ENCODE assay signal across 8 mouse cellular contexts in the genomic region with DNA sequence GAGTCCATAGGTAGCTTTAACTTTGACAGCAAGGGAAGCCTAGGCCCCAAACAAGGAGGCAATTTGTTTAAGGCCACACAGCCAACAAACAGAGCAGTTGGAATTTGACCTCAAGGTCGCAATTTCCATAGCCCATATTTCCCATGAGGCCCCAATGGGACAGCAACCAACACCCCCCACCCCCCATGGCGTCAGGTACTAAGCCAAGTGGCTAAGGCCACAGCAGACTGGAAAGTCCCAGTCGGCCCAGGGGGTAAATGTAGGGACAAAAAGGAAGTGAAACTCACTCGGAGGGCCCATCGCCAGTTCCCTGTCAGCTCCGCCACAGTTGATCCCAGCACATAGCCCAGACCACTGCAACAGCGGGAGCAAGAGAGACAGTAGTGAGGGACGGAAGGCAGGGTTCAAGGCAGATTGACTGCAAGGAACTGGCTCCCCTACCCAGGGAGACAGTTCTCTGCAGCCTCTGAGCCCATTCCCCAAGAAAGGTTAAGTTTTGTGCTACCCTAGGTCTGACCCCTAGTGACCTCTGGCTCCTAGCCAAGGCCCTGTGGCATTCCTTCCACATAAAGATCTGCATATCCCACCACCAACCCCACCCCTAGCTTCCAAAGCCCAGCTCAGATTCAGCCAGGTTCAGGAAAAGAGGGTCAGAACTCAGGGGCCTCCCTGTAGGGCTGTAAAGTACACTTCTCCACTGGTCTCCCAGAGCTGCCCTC. TPM values are rescaled to one million over a fixed set of nuclear protein-coding genes. Genes with fewer than 3 reads are reported as not detected.
DNase-seq lines count a peak whose midpoint lies in the region; ATAC-seq and TF ChIP-seq lines count a peak whose summit lies in the region.

No protein-coding gene starts in this region.

- 50% methylated on average over 8 of the region's 8 CpGs for WGBS in intestine, postnatal 0 days
- 83% methylated on average over 8 of the region's 8 CpGs for WGBS in forebrain, postnatal 0 days

- no peaks in the 10 kb centered on the region for H3K36me3 ChIP-seq in intestine, postnatal 0 days (ENCODE audit: control insufficient read depth, insufficient read depth)
- H3K36me3 ChIP-seq in forebrain, postnatal 0 days (ENCODE audit: insufficient read depth) = no peaks in the 10 kb centered on the region

- peaks cover 46% of the 10 kb centered on the region for H3K4me1 ChIP-seq in bone marrow macrophage, adult 2 months (ENCODE audit: control insufficient read depth, insufficient read depth, low read length)
- H3K4me1 ChIP-seq in intestine, postnatal 0 days (replicated peaks; ENCODE audit: control insufficient read depth, insufficient read depth, low read length) = peaks cover 13% of the 10 kb centered on the region; the same call in 1 of the 2 replicates
- no peaks in the 10 kb centered on the region for H3K4me1 ChIP-seq in forebrain, postnatal 0 days (ENCODE audit: insufficient read depth)

- peak overlapping the region; percentile 18; the same call in 1 of the 2 replicates for H3K4me2 ChIP-seq in intestine, postnatal 0 days (replicated peaks; ENCODE audit: low read depth)
- no peak overlapping the region for H3K4me2 ChIP-seq in forebrain, postnatal 0 days (ENCODE audit: low read depth)

- intact Hi-C loops in left cerebral cortex, postnatal 4 days (cut with DNase I) = no loop called here
- intact Hi-C loops in left cerebral cortex, adult 2 months (cut with DNase I) = no loop called here

- peak; percentile 39 for DNase-seq in left cerebral cortex, postnatal 4 days
- no peak for DNase-seq in left cerebral cortex, adult 2 months (ENCODE audit: extremely low spot score in 1 of 2, low spot score in 2 of 2)
- DNase-seq in forebrain, postnatal 0 days = no peak
- no peak for DNase-seq in frontal cortex, postnatal 25 days (ENCODE audit: low spot score in 2 of 2)
- no peak for DNase-seq in cerebellum, postnatal 36 days

- no peaks in the 10 kb centered on the region for H3K27me3 ChIP-seq in intestine, postnatal 0 days (replicated peaks; ENCODE audit: control insufficient read depth, insufficient read depth, low read length)
- no peaks in the 10 kb centered on the region for H3K27me3 ChIP-seq in forebrain, postnatal 0 days (ENCODE audit: insufficient read depth, low read length)

- no peak for TF ChIP-seq CTCF in left cerebral cortex, adult 2 months (IDR thresholded peaks at IDR 0.05)
- peak; percentile 15; the same call in 1 of the 2 replicates for TF ChIP-seq CTCF in bone marrow macrophage, adult 2 months (IDR thresholded peaks at IDR 0.05; ENCODE audit: low read depth, low read length)
- TF ChIP-seq CTCF in intestine, postnatal 0 days (IDR thresholded peaks at IDR 0.05; ENCODE audit: low read depth) = no peak
- no peak for TF ChIP-seq CTCF in forebrain, postnatal 0 days (IDR thresholded peaks at IDR 0.05; ENCODE audit: low read depth)

- TF ChIP-seq POLR2A in bone marrow macrophage, adult 2 months (IDR thresholded peaks at IDR 0.05; ENCODE audit: borderline replicate concordance, low read depth, low read length) = no peak

- no peaks in the 10 kb centered on the region for H3K9me3 ChIP-seq in intestine, postnatal 0 days (ENCODE audit: control insufficient read depth)
- no peaks in the 10 kb centered on the region for H3K9me3 ChIP-seq in forebrain, postnatal 0 days (ENCODE audit: low read length)

- no peak overlapping the region for H3K27ac ChIP-seq in left cerebral cortex, adult 2 months
- H3K27ac ChIP-seq in bone marrow macrophage, adult 2 months (ENCODE audit: insufficient read depth, low read depth, low read length) = peak overlapping the region; percentile 48
- H3K27ac ChIP-seq in intestine, postnatal 0 days (ENCODE audit: low read depth, low read length) = no peak overlapping the region; the same call in 1 of the 2 replicates
- no peak overlapping the region for H3K27ac ChIP-seq in forebrain, postnatal 0 days (ENCODE audit: low read depth, low read length)

- no peak overlapping the region for H3K9ac ChIP-seq in intestine, postnatal 0 days (ENCODE audit: low read depth, low read length)
- H3K9ac ChIP-seq in forebrain, postnatal 0 days = no peak overlapping the region

- peak; percentile 65 for ATAC-seq in intestine, postnatal 0 days
- peak; percentile 89 for ATAC-seq in monocyte, adult 5-6 weeks (replicated peaks; ENCODE audit: insufficient number of reproducible peaks, low FRiP score, low TSS enrichment, poor library complexity, severe bottlenecking)
- no peak for ATAC-seq in forebrain, postnatal 0 days

- H3K4me3 ChIP-seq in left cerebral cortex, adult 2 months = no peak overlapping the region
- H3K4me3 ChIP-seq in bone marrow macrophage, adult 2 months (ENCODE audit: insufficient read depth, low read length) = no peak overlapping the region
- no peak overlapping the region for H3K4me3 ChIP-seq in intestine, postnatal 0 days (ENCODE audit: low read depth, low read length)
- H3K4me3 ChIP-seq in forebrain, postnatal 0 days (ENCODE audit: low read depth, low read length) = no peak overlapping the region

RNA-seq across cellular contexts. Expression of a gene that starts 12.1 kb away (rescaled TPM):
- total RNA-seq in left cerebral cortex, postnatal 4 days (2021) = under 1 TPM; 0.18 to 0.26 TPM
- total RNA-seq in left cerebral cortex, adult 2 months (2021) = under 1 TPM; 0.38 to 0.47 TPM
- 0.40 and 0.68 TPM in 2 replicates for polyA plus RNA-seq in bone marrow macrophage, adult 2 months (2012; ENCODE audit: insufficient read depth, insufficient read length, missing spikeins)
- polyA plus RNA-seq in intestine, postnatal 0 days (2015; fragmentation: Nextera tagmentation; extraction: Ambion mirVana) = 11.1 and 12.2 TPM in 2 replicates
- 0.75 to 3.8 TPM (median 1.3 TPM) in 3 replicates for total RNA-seq in monocyte, adult 5-6 weeks (2017)
- total RNA-seq in forebrain, postnatal 0 days (2014; rRNA removed) = 0.15 TPM in 1 of 2 replicates, not detected in the other
- polyA plus RNA-seq in forebrain, postnatal 0 days (2015; fragmentation: Nextera tagmentation; extraction: Ambion mirVana) = 0.06 and 0.07 TPM in 2 replicates

RNA-seq across cellular contexts. Expression of a gene that starts 48.5 kb away (rescaled TPM):
- 10 to 100 TPM; 36.5 to 37.0 TPM for total RNA-seq in left cerebral cortex, postnatal 4 days (2021)
- total RNA-seq in left cerebral cortex, adult 2 months (2021) = 10 to 100 TPM; 68.2 to 70.6 TPM
- polyA plus RNA-seq in bone marrow macrophage, adult 2 months (2012; ENCODE audit: insufficient read depth, insufficient read length, missing spikeins) = not detected in 2 replicates
- 19.8 and 20.5 TPM in 2 replicates for polyA plus RNA-seq in intestine, postnatal 0 days (2015; fragmentation: Nextera tagmentation; extraction: Ambion mirVana)
- 1.4 to 3.2 TPM (median 1.4 TPM) in 3 replicates for total RNA-seq in monocyte, adult 5-6 weeks (2017)
- total RNA-seq in forebrain, postnatal 0 days (2014; rRNA removed) = 38.8 and 40.1 TPM in 2 replicates
- polyA plus RNA-seq in forebrain, postnatal 0 days (2015; fragmentation: Nextera tagmentation; extraction: Ambion mirVana) = 6.5 and 6.7 TPM in 2 replicates
